Mouse (Mus musculus) E14TG2a.4 (cell line): Measurements from ENCODE around the gene Cphx3.
"Not testable (repeated sequence)": the region's sequence is repeated elsewhere in the genome, so short reads cannot be mapped to it uniquely, and the experiment has no call there.

Experiments used
- CTCF ChIP-seq: conservative IDR thresholded peaks from 2 replicates; pipeline ENCODE4 v1.5.1; 2014; ENCODE audit warnings: low read length
- POU5F1 ChIP-seq: IDR thresholded peaks from 2 replicates; pipeline ENCODE4 v1.6.1; 2014; ENCODE audit warnings: low read length, borderline replicate concordance

GRCm38 (mm10) chr14:26034364-26034763, 47.7 kb upstream of the Cphx3 start:
- TF ChIP-seq CTCF, POU5F1: not testable (repeated sequence)
